Mouse (Mus musculus) ovary, postnatal 36 days (tissue): ENCODE measurements around the gene Hoxd4.

Experiments used
- DNase-seq: peaks from one replicate; pipeline ENCODE4 v3.0.0; 2022; ENCODE audit warnings: low spot score, mixed read lengths

Gene Hoxd4

GRCm38 (mm10) chr2:74711721-74712621 is at the start of gene Hoxd4, which contains the start of gene Hoxd3:
Gene Hoxd4, plus strand, starts transcription at chr2:74711929.
Gene Hoxd3, plus strand, starts transcription at chr2:74711927.
- DNase-seq: peak; percentile 65

GRCm38 (mm10) chr2:74663291-74663925 is 48.3 kb upstream of the Hoxd4 start:
- DNase-seq: peak; percentile 55

- DNase-seq: no peak
These were observed 45.3 kb upstream of the Hoxd4 start for GRCm38 (mm10) chr2:74666411-74666810.

GRCm38 (mm10) chr2:74667191-74667841 is 44.4 kb upstream of the Hoxd4 start:
- DNase-seq: no peak

GRCm38 (mm10) chr2:74667842-74668357 is 43.8 kb upstream of the Hoxd4 start, which contains the start of gene Hoxd13:
Gene Hoxd13, plus strand, starts transcription at chr2:74668310.
- DNase-seq: no peak

- DNase-seq: no peak
These were observed 43.1 kb upstream of the Hoxd4 start for GRCm38 (mm10) chr2:74668370-74669229.

GRCm38 (mm10) chr2:74669230-74669578 is 42.5 kb upstream of the Hoxd4 start:
- DNase-seq: no peak

- no peak for DNase-seq
These were observed 42.0 kb upstream of the Hoxd4 start for GRCm38 (mm10) chr2:74669650-74670235.

GRCm38 (mm10) chr2:74670632-74671188 is 41.0 kb upstream of the Hoxd4 start:
- no peak for DNase-seq

GRCm38 (mm10) chr2:74671847-74672246 is 39.9 kb upstream of the Hoxd4 start:
- DNase-seq: no peak

GRCm38 (mm10) chr2:74672481-74673362 is 39.0 kb upstream of the Hoxd4 start:
- peak; percentile 58 for DNase-seq

GRCm38 (mm10) chr2:74673835-74674425 is 37.8 kb upstream of the Hoxd4 start:
- DNase-seq: no peak

- no peak for DNase-seq
These were observed 36.7 kb upstream of the Hoxd4 start, which contains the start of gene Hoxd12 for GRCm38 (mm10) chr2:74674881-74675665. Gene Hoxd12, plus strand, starts transcription at chr2:74675013.

- no peak for DNase-seq
These were observed 36.0 kb upstream of the Hoxd4 start for GRCm38 (mm10) chr2:74675666-74676282.

- no peak for DNase-seq
These were observed 35.2 kb upstream of the Hoxd4 start for GRCm38 (mm10) chr2:74676376-74677052.

- no peak for DNase-seq
These were observed 34.6 kb upstream of the Hoxd4 start for GRCm38 (mm10) chr2:74677106-74677505.

GRCm38 (mm10) chr2:74678891-74679595 is 32.7 kb upstream of the Hoxd4 start, which contains the start of gene Hoxd11:
Gene Hoxd11, plus strand, starts transcription at chr2:74679557.
- no peak for DNase-seq
